Mouse (Mus musculus) limb, embryonic 12.5 days (tissue): ENCODE results near the gene Khnyn. TPM values are rescaled to one million over a fixed set of nuclear protein-coding genes. Genes with fewer than 3 reads are reported as not detected.

ENCODE experiments used
- ATAC-seq: fragments of 200-750 bp; cut with Nextera tagmentation; 2 replicates; pipeline ENCODE4 v1.8.0; 2017; ENCODE audit warnings: low read depth, moderate TSS enrichment; ENCODE audit not compliant: insufficient number of reproducible peaks, insufficient read depth, low FRiP score, low TSS enrichment
- H3K27ac ChIP-seq: fragments of 300-500 bp; sonication (generic); 2 replicates; pipeline ENCODE4 v1.5.1; 2016; ENCODE audit warnings: mild to moderate bottlenecking, moderate library complexity
- H3K27me3 ChIP-seq: fragments of 300-500 bp; sonication (generic); 2 replicates; pipeline ENCODE4 v1.6.1; 2016; ENCODE audit warnings: mild to moderate bottlenecking, moderate library complexity
- H3K36me3 ChIP-seq: fragments of 300-500 bp; sonication (generic); 2 replicates; pipeline ENCODE4 v1.6.1; 2016; ENCODE audit warnings: mild to moderate bottlenecking, moderate library complexity
- H3K4me1 ChIP-seq: fragments of 300-500 bp; sonication (generic); replicated peaks from 2 replicates; pipeline ENCODE4 v1.6.1; 2016
- H3K4me2 ChIP-seq: fragments of 300-500 bp; sonication (generic); 2 replicates; pipeline ENCODE4 v1.6.1; 2016; ENCODE audit warnings: mild to moderate bottlenecking, moderate library complexity
- H3K4me3 ChIP-seq: fragments of 300-500 bp; sonication (generic); replicated peaks from 2 replicates; pipeline ENCODE4 v1.5.1; 2016; ENCODE audit warnings: mild to moderate bottlenecking
- H3K9ac ChIP-seq: fragments of 300-500 bp; sonication (generic); replicated peaks from 2 replicates; pipeline ENCODE4 v1.6.1; 2016; ENCODE audit warnings: mild to moderate bottlenecking, moderate library complexity
- H3K9me3 ChIP-seq: fragments of 300-500 bp; sonication (generic); 2 replicates; pipeline ENCODE4 v1.6.1; 2016; ENCODE audit warnings: mild to moderate bottlenecking, moderate library complexity
- WGBS: fragments of 180-500 bp; shearing (Covaris S2); methylation state at CpG from one replicate; pipeline ENCODE4 v1.1.7; 2016; 5-methylcytosine and 5-hydroxymethylcytosine counted together
- polyA plus RNA-seq: library from polyadenylated mRNA; unstranded; fragments of >200 nt; fragmentation: Nextera tagmentation; extraction: Ambion mirVana; gene quantifications from 2 replicates; pipeline ENCODE4 v1.2.1, GENCODE M21; 2016

Khnyn gene
- polyA plus RNA-seq, 1 experiment from 2014 or later: 36.9 TPM

GRCm38 (mm10) chr14:55885791-55886271 lies 1.1 kb downstream of the Khnyn start:
- Histone ChIP-seq H3K4me1 (peaks cover 29% of the 10 kb centered on the region), H3K9ac (peak overlapping the region; percentile 89), H3K27ac (peak overlapping the region; percentile 95), H3K4me3 (peak overlapping the region; percentile 82), H3K9me3 (no peaks in the 10 kb centered on the region), H3K36me3 (peaks cover 48% of the 10 kb centered on the region), H3K27me3 (no peaks in the 10 kb centered on the region), H3K4me2 (peak overlapping the region; percentile 88)
- 7% methylated on average over 16 of the region's 16 CpGs for WGBS
- no peak for ATAC-seq

DNA sequence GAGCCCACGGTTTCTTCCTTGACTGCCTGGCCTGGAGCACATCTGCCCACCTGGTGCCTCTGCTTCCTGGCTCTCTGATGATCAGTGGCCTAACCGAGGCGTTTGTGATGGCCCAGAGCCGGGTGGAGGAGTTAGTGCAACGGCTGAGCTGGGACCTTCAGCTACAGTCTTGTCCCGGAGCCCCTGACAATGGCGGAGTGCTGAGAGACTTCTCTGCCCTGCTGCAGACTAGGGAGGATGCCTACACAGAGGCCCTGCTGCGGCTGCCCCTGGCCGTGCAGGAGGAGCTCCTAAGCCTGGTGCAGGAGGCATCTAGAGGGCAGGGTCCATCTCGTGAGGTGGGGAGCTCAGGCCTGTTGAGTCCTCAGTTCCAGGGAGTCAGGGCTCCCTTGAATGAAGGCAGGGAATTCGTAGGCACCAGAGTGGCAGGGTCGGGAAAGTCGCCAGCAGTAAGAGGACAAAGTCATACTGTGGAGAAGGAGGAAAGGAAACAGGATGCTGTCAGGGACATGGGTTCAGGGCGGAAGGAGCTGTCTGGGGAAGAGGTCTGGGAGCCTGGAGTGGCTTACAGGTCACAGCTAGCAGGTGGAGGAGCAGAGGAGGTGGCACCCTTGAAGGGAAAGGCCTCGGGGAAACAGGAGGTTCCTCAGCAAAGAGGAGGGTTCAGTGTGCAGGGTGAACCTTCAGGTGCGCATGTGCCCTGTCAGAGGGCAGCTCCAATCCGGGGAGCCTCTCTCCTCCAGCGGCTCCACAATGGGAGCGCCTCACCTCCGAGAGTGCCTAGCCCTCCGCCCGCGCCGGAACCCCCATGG lies 2.0 kb downstream of the Khnyn start:
- 86% methylated on average over 24 of the region's 24 CpGs for WGBS
- peak overlapping the region; percentile 88 for H3K4me2 ChIP-seq
- no peaks in the 10 kb centered on the region for H3K9me3 ChIP-seq
- no peak for ATAC-seq
- peak overlapping the region; percentile 37 for H3K9ac ChIP-seq
- H3K27me3 ChIP-seq: no peaks in the 10 kb centered on the region
- peaks cover 58% of the 10 kb centered on the region for H3K36me3 ChIP-seq
- no peak overlapping the region for H3K27ac ChIP-seq
- H3K4me3 ChIP-seq: peak overlapping the region; percentile 82
- H3K4me1 ChIP-seq: peaks cover 29% of the 10 kb centered on the region

DNA sequence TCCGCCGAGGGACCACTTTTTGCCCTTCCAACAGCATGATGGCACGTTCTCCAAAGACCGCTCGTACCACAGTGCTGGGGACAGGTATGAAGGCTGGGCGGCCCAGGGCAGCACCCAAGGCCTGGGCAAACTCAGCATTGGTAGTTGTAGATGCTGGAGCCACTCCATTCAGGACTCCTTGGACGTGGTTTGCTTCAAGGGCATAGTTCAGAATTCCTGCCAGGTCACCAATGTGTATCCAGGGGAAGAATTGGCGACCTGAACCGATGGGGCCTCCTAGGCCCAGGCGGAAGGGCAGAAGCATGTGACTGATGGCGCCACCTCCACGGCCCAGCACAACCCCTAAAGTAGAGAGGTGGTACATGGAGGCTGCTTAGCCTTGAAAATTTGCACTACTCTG lies 12.9 kb downstream of the Khnyn start:
- peaks cover 22% of the 10 kb centered on the region for H3K4me1 ChIP-seq
- ATAC-seq: no peak
- no peak overlapping the region for H3K9ac ChIP-seq
- no peaks in the 10 kb centered on the region for H3K27me3 ChIP-seq
- H3K4me3 ChIP-seq: no peak overlapping the region
- no peaks in the 10 kb centered on the region for H3K9me3 ChIP-seq
- H3K27ac ChIP-seq: no peak overlapping the region
- peaks cover 54% of the 10 kb centered on the region for H3K36me3 ChIP-seq
- WGBS: 93% methylated on average over 12 of the region's 12 CpGs
- H3K4me2 ChIP-seq: no peak overlapping the region

GRCm38 (mm10) chr14:55898947-55899346 lies 14.2 kb downstream of the Khnyn start:
- Histone ChIP-seq H3K4me2 (peak overlapping the region; percentile 90), H3K27ac (peak overlapping the region; percentile 93; the same call in 1 of the 2 replicates)

DNA sequence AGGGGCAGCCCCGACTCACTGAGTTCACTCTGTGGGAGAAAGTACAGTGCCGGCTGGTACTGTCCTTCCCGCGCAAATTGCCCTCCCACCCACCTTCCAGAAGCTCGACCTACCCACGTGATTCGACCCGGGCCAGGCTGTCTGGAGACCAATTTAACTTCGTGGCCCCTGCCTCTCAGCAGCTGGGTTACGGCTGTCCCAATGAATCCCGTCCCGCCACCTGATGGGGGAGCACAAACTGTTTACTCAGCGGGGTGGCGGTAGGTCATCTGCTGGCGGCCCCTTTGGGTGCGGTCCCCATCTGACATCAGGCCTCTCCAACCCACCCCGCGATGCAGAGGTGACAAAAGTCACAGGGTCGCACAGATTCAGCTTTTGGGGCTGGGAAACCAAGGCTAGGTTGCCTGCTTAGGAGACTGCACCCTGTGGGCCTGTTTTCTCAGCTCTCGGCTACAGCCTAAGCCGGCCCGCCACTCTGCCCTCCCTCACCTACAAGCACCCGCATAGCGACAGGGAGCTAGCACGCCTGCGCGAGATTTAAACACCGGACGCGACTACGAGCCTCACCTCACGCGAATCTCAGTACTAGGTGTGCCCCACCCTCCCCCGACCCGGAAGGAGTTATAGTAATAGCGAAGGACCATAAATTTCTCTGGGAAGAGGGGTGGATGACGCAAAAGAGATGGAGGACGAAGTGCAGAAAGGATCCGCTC lies 15.1 kb downstream of the Khnyn start, which contains the start of gene Sdr39u1:
Sdr39u1 (minus strand) TSS at position 593 of the 713 bp plus-strand sequence.
- ATAC-seq: peak; percentile 90
- peak within 1 kb of the TSS; percentile 93 for H3K27ac ChIP-seq
- WGBS: under 1% methylated on average over 39 of the region's 39 CpGs
- H3K9me3 ChIP-seq: no peaks in the 10 kb centered on the region
- peak within 1 kb of the TSS; percentile 90 for H3K4me2 ChIP-seq
- H3K4me1 ChIP-seq: peaks cover 22% of the 10 kb centered on the region
- peak within 1 kb of the TSS; percentile 56 for H3K4me3 ChIP-seq
- no peaks in the 10 kb centered on the region for H3K27me3 ChIP-seq
- peak within 1 kb of the TSS; percentile 82 for H3K9ac ChIP-seq
- H3K36me3 ChIP-seq: peaks cover 35% of the 10 kb centered on the region

More at GRCm38 (mm10) chr14:55898947-55899346, 14.2 kb downstream of the Khnyn start:
- Histone ChIP-seq H3K4me3 (peak overlapping the region; percentile 56), H3K4me1 (peaks cover 22% of the 10 kb centered on the region), H3K9ac (peak overlapping the region; percentile 82; the same call in 1 of the 2 replicates), H3K27me3 (no peaks in the 10 kb centered on the region), H3K36me3 (peaks cover 44% of the 10 kb centered on the region), H3K9me3 (no peaks in the 10 kb centered on the region)
- ATAC-seq: no peak
- WGBS: 88% methylated on average over 7 of the region's 7 CpGs

- Histone ChIP-seq H3K4me2 (peak overlapping the region; percentile 90), H3K4me3 (peak overlapping the region; percentile 56), H3K27me3 (no peaks in the 10 kb centered on the region), H3K27ac (peak overlapping the region; percentile 93), H3K36me3 (peaks cover 30% of the 10 kb centered on the region), H3K4me1 (peaks cover 22% of the 10 kb centered on the region), H3K9me3 (no peaks in the 10 kb centered on the region), H3K9ac (peak overlapping the region; percentile 82)
- 0 out of 2 replicates have a peak, but pooled peaks have one; percentile 11 for ATAC-seq
- 7% methylated on average over 12 of the region's 12 CpGs for WGBS
Observed at GRCm38 (mm10) chr14:55900414-55900755, 15.6 kb downstream of the Khnyn start.

GRCm38 (mm10) chr14:55905518-55905917 lies 20.8 kb downstream of the Khnyn start:
- Histone ChIP-seq H3K27ac (no peak overlapping the region), H3K4me3 (no peak overlapping the region), H3K9ac (no peak overlapping the region), H3K4me2 (no peak overlapping the region), H3K36me3 (no peaks in the 10 kb centered on the region), H3K4me1 (peaks cover 7% of the 10 kb centered on the region), H3K27me3 (no peaks in the 10 kb centered on the region; the same call in 1 of the 2 replicates), H3K9me3 (no peaks in the 10 kb centered on the region)
- WGBS: 33% methylated on average over 1 of the region's 1 CpGs
- no peak for ATAC-seq

DNA sequence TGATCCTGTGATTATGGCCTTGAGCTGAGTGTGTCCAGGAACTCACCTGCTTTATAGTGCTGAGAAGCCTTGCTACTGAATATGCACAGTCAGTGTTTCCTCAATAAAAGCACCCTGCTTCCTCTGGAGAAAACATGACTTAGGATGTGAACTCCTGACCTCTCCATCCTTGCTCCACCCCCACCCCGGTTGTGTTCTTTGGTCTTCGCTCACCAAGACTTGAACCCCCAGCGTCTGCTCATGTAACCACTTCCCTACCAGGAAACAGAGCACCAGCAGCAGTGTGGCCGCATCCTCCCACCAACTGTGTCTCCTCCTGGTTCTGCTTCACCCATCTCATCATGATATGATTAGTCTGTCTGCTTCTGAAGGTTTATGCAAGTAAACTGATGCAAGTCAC lies 28.7 kb downstream of the Khnyn start:
- ATAC-seq: no peak
- no peaks in the 10 kb centered on the region for H3K9me3 ChIP-seq
- no peak overlapping the region for H3K4me3 ChIP-seq
- no peaks in the 10 kb centered on the region for H3K27me3 ChIP-seq
- 23% methylated on average over 4 of the region's 4 CpGs for WGBS
- H3K27ac ChIP-seq: no peak overlapping the region
- H3K9ac ChIP-seq: no peak overlapping the region
- no peak overlapping the region for H3K4me2 ChIP-seq
- no peaks in the 10 kb centered on the region for H3K36me3 ChIP-seq
- peaks cover 2% of the 10 kb centered on the region; the same call in 1 of the 2 replicates for H3K4me1 ChIP-seq

- Histone ChIP-seq H3K27ac (no peak overlapping the region), H3K4me2 (peak overlapping the region; percentile 35), H3K4me1 (peaks cover under 1% of the 10 kb centered on the region; the same call in 1 of the 2 replicates), H3K4me3 (no peak overlapping the region), H3K27me3 (no peaks in the 10 kb centered on the region), H3K9me3 (no peaks in the 10 kb centered on the region), H3K36me3 (no peaks in the 10 kb centered on the region), H3K9ac (no peak overlapping the region)
- ATAC-seq: peak; percentile 71; the same call in 1 of the 2 replicates
- WGBS: 40% methylated on average over 14 of the region's 14 CpGs
Observed at GRCm38 (mm10) chr14:55918240-55919082, 33.7 kb downstream of the Khnyn start.

GRCm38 (mm10) chr14:55922475-55923232 lies 37.9 kb downstream of the Khnyn start:
- no peaks in the 10 kb centered on the region for H3K36me3 ChIP-seq
- H3K4me2 ChIP-seq: no peak overlapping the region
- no peak overlapping the region for H3K9ac ChIP-seq
- WGBS: 24% methylated on average over 7 of the region's 7 CpGs
- ATAC-seq: no peak
- H3K9me3 ChIP-seq: no peaks in the 10 kb centered on the region
- H3K27ac ChIP-seq: no peak overlapping the region
- H3K27me3 ChIP-seq: no peaks in the 10 kb centered on the region
- no peak overlapping the region for H3K4me3 ChIP-seq
- no peaks in the 10 kb centered on the region for H3K4me1 ChIP-seq
